Mouse (Mus musculus) urinary bladder, postnatal 36 days (tissue): ENCODE data around the gene Ifih1.

Experiments
- DNase-seq, 2 experiments: peaks; one replicate each; pipeline ENCODE4 v3.0.0; 2022; ENCODE audit warnings: low spot score in 2 of 2, mixed read lengths in 1 of 2

The Ifih1 gene

DNA sequence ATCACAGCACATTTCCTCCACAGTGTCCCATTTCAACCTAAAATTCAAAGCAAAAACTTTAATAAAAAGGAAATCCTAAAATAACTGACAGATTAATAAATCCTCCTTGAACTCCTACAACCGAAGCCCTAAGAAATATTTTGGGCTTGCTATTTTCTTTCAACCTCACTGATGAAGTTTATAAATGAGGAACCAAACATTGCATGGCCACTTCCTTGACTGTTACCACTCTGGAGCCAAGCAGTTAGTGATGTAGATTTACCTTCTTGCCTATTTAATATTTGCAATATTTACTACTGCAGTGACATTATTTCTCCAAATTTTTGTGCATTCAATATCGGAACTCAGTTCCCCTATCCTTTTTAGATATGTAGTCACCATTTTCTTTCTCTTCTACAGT lies 6.2 kb downstream of the Ifih1 start:
- DNase-seq = no peak

- no peak for DNase-seq
Observed at GRCm38 (mm10) chr2:62630446-62630845, 15.6 kb downstream of the Ifih1 start.

DNA sequence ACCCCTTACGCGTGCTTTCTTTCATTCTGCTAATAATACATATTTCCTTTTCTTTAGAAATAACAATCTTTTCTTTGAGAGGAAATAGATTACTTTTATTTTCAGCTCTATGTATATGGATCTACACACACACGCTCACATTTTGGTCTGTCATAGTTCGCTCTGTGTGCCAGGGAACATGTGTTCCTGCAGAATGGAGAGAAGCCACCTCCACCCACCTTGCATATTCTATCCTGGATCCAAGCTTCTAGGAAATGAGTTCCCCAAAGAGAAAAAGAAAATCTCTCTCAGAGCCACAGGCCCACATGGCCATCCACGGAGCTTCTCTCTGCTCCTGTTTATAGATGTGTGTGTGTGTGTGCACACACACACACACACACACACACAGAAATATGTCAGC lies 17.7 kb downstream of the Ifih1 start:
- DNase-seq = no peak

- no peak for DNase-seq
Observed at GRCm38 (mm10) chr2:62627728-62628127, 18.3 kb downstream of the Ifih1 start.

GRCm38 (mm10) chr2:62623024-62623441 lies 23.0 kb downstream of the Ifih1 start:
- no peak for DNase-seq

DNA sequence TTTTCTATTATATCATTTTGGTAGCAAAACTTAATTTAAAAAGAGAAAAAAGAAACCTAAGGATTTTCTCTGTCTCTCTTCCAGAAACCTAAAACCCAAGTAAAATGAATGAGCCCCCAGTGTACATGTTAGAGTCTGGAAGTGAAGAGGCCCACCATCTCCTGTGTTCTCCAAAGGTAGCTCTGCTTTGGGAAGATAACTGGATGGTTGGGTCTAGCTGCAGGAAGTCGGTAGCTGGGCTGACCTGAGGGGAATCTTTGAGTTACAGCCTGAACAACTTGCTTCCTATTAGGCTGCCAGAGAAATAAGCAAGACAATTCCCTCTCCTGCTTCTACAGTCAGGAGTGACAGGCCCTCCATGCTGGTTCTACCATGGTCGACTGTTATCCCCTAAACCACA lies 26.4 kb downstream of the Ifih1 start:
- no peak for DNase-seq

- DNase-seq = no peak
Observed at GRCm38 (mm10) chr2:62618934-62619341, 27.1 kb downstream of the Ifih1 start.

DNA sequence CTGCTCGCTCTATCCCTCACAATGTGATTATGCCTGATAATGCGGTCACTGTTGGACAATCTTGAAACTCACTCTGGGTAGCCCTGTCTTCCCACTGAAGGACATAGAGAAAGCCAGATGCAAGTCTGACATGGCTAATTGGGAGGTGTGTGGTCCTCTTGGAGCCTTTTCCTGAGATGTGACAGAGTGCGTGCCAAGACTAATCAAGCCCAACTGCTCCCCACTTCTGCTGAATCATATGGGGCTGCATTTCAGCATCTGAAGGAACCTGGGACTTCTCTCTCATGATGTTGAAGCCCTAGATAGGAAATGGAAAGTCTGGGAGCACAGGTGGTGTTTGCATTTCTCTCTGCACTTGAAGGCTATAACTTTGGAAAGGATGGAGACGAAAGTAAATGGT lies 32.9 kb downstream of the Ifih1 start:
- no peak for DNase-seq

GRCm38 (mm10) chr2:62606205-62606604 lies 39.9 kb downstream of the Ifih1 start:
- no peak for DNase-seq

- DNase-seq = no peak
Observed at GRCm38 (mm10) chr2:62603530-62603929, 42.5 kb downstream of the Ifih1 start.

- no peak for DNase-seq
Observed at GRCm38 (mm10) chr2:62596586-62596985, 49.5 kb downstream of the Ifih1 start.

DNA sequence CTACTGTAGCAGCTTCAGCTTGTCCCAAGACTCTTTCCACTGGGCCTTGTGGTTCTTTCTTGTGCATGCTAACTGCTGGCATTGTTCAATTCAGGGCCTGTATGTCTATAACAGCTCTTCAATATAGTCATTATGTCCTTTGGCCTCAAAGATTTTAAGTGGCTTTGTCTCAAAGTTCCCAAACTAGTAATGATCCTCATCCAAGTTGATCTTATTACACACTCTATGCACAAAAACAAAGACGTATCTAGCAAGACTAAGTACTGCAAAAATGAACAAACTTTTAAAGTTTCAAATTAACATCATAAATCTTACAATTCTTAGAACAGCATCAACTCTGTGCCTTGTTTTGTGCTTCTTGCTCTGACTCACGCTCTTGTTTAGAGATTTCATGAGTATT lies 51.6 kb downstream of the Ifih1 start:
- DNase-seq = no peak

- DNase-seq = no peak
Observed at GRCm38 (mm10) chr2:62591555-62591954, 54.5 kb downstream of the Ifih1 start.

- DNase-seq = no peak
Observed at GRCm38 (mm10) chr2:62589333-62589732, 56.7 kb downstream of the Ifih1 start.

DNA sequence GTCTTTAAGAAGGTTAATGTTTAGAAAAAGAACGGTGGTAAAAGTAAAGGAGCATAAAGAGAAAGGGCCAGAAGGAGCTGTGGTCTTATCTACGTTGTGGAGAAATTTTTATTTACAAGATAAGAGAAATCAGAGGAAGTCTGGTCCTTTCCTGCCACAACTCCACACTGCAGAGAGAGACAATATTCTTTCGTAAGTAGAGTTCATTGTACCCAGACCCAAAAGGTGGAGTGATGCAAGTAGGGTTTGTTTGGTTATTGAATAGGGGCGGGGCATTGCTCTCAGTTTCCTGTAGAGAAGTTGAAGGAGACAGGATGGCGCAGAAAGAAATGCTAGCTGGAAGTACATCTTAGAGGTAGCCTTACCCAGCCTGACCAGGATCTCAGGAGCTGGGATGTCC lies 60.3 kb downstream of the Ifih1 start:
- no peak for DNase-seq

GRCm38 (mm10) chr2:62574962-62575361 lies 71.1 kb downstream of the Ifih1 start:
- no peak for DNase-seq

- DNase-seq = no peak
Observed at GRCm38 (mm10) chr2:62574250-62574649, 71.8 kb downstream of the Ifih1 start.

- no peak for DNase-seq
Observed at GRCm38 (mm10) chr2:62573753-62574159, 72.3 kb downstream of the Ifih1 start, which contains the start of gene Fap. TSS of gene Fap (minus strand) at chr2:62574075.

DNA sequence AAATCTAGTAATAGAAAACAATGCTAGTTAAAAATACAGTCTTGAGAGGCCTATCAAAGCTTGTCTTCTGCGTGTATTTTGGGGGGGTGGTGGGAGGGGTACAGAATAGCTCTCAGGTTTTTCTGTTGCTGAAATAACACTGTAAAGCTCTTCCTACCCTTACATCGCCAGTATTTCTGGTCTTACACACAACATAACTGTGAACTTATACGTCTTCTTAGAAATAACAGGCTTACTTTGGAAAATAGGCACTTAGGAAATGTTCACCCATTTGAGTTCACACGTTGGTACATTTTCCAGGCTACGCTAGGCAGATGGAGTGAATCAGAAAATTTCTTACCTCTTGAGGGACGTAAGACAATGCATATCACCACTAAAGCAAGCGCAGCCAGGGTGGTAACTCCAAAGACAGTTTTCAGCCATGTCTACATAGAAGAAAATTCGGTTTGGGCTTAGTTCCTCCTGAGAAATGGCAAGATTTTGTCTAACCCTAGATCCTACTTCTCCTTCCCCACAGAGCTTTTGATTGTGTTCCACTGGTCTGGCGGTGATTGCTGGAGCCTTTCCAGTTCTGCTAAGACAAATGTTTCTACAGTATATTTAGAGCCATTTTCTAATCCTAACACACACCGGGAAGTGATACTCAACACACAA lies 72.8 kb downstream of the Ifih1 start:
- no peak for DNase-seq

DNA sequence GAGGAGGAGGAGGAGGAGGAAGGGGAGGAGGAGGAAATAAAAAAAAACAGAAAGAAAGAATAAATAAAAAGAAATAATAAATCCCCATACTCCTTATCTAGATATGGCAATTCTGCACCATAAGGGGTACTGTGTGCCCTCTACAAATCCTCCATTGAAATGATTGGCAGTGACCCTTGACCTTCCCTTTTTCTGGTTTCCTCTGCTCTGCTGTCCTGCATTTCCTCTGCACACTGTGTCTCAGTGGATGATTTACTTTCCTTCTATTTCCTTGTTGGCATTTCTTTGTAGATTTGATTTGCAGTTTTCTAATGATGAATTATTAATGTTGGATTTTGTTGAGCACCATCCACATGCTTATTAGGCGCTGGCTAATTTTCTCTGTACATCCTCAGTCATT lies 81.4 kb downstream of the Ifih1 start:
- no peak for DNase-seq

- DNase-seq = no peak
Observed at GRCm38 (mm10) chr2:62562661-62563485, 83.2 kb downstream of the Ifih1 start.

DNA sequence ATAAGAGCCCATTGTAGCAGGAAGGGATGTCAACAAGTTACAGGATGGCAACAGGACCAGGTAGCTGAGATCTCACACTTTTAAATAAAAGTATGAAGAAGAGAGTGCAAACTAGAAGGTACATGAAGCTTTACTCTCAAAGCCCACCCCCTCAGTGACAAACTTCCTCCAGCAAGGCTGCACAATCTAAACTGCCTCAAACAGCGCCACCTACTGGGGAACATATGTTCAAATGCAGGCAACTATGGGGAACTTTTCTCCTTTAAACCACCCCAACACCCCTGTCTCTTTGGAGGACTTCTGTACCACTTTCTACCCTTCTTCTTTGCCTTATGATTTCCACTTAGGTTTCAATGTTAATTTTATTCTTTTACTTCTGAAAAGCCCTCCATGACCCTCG lies 88.6 kb downstream of the Ifih1 start:
- no peak for DNase-seq

DNA sequence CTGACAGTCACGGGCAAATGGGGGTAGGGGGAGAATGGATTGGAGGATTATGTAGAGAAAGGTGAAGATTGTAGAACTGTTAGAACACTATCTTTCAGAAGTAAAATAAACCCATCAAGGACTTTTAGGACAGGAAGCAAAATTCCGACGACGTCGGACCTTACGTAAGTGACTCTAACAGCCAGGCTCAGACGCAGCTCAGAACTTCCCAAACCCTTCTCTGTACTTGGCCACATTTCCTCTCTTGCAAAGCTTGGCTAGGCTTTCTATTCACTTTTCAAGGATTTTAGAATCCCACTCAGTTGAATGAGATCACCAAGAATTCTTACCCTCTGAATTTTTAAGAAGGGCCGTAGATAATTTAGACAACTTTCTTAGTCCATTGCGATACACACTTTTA lies 89.7 kb downstream of the Ifih1 start:
- DNase-seq = peak in 1 of 2 experiments; percentile 2
